Mouse (Mus musculus): ENCODE results near the gene Timm8a2. TPM values are rescaled to one million over a fixed set of nuclear protein-coding genes. Genes with fewer than 3 reads are reported as not detected.

The Timm8a2 gene
- total RNA-seq, 2 experiments from 2014 or later: not detected

DNA sequence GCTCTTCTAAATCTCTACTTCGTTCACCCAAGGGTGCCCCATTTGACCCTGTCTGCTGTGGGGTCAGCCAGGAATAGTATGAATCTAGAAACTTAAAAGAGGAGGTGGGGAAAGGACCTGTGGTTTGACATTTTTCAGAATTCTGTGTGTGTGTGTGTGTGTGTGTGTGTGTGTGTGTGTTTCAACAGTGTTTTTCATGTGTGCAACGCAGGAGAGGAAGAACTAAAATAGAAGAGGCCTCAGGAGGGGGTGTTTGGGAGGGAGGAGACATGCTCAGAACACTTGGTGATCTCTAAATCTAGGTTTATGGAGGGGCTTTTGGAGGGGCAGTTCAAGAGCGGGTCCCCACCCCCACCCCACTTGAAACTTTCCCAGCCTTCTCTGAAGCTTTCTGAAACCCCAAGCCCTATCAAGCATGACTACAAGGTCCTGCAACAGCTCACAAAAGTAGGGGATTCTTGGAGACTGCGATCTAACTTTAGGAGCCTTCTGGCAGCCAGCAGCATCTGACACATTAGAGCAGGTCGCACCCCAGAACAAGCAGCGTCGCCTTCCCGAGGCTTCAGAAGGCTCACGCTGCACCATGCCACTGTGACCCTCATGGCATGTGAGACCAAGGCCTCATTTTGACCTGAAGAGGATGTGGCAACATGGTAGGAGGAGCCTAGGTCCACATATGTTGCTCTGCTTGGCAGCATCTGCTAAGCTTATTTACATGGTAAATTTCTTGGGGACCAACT, 18.6 kb downstream of the Timm8a2 start:
- ATAC-seq (replicated peaks; ENCODE audit: poor library complexity): peak; percentile 49

DNA sequence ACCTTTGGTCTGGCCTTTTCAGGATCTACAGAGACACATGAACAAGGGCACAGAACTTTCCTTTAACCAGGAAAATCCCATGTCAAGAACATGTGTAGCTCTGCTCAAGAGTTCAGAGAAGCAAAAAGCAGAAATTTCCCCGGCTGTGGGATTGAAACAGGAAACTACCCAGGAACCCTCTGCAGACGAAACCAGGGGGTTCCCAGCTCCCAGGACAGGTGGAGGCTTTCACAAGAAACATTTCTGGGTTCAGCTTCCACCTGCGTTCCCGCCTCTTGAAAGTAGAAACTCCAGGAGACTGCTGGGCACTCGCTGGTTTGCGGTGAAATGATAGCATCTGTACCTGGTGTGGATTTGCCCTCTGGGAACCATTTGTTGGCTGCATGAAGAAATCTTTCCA, 22.4 kb downstream of the Timm8a2 start:
- ATAC-seq (replicated peaks; ENCODE audit: poor library complexity): no peak

DNA sequence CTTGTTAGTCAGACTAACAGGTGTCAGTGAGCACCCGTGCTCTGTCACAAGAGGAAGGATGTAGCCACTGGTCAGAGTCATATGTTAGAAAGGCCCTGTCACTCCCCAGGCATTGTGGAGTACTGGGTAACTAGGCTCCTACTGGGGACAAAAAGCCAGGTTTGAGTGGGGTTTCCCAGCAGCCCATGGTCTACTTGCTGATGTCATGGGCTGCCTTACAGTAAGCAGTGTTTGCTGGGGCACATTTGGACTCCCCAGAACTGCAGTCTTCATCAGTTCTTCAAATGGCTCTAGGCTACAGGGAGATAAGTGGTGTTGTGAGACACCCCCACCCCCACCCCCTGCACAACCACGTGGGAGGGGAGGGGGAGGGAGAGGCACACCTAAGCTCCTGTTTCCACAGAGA, 23.5 kb downstream of the Timm8a2 start:
- 0 out of 2 replicates have a peak, but pooled peaks have one; percentile 10 for ATAC-seq (replicated peaks; ENCODE audit: poor library complexity)

DNA sequence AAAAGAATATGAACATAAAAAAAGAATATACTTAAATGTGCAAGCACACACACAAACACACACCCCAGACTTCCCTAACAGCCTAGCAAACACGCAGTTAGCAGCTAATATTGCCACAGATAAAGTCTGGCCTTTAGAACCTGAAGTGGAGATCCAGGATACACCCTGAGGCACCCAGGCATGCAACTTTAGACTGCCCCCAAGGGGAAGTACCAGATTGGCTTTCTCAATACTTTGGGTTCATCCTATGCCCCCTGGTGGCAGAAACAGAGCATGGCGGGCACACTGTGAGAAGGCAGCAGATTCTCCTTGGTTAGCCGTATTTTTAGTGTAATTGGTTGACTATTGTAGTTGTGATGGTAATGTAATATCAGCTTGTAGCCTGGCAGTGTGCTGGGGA, 26.2 kb downstream of the Timm8a2 start:
- ATAC-seq (replicated peaks; ENCODE audit: poor library complexity): peak; percentile 89

DNA sequence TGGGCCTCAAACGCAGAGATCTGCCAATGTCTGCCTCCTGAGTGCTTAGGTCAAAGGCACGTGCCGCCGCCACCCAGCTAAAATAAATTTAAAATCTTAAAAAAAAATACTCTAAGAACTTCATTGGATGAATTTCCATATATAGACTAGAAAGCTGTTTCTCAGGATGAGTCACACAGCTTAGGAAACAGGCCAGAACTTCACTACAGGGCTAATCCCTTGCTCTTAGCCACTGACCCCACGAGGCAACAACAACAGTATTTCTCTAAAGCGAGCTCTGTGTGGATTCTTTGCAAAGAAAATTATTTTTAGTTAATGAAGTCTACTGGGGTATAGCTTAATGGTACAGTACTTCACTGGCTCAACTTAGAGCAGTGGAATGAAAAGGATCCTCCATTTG, 26.9 kb downstream of the Timm8a2 start:
- no peak for ATAC-seq (replicated peaks; ENCODE audit: poor library complexity)

DNA sequence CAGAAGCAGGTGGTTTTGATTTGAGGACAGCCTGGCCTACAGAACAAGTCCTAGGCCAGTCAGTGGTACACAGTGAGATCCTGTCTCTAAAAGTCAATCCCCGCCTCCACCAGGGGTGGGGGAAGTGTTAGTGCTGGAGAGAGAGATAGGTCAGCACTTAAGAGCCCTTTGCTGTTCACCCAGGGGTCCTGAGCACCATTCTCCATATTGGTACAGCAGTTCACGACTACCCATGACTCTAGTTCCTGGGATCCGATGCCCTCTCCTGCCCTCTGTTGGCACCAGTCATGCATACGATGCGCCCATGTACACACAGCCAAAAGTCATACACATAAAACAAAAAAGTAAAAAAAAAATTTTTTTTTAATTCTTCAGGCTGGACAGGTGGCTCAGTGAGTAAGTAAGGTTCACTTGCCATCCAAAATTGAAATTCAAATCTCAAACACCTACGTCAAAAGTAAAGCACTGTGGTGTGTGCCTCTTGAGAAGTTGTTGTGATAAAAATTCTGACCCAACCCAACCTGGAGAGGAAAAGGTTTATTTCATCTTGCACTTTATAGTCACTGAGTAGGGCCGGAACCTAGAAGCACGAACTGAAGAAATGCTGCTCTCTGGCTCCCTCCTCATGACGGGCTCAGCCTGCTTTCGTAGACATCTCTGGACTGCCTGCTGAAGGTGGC, 28.1 kb downstream of the Timm8a2 start:
- no peak for ATAC-seq (replicated peaks; ENCODE audit: poor library complexity)

DNA sequence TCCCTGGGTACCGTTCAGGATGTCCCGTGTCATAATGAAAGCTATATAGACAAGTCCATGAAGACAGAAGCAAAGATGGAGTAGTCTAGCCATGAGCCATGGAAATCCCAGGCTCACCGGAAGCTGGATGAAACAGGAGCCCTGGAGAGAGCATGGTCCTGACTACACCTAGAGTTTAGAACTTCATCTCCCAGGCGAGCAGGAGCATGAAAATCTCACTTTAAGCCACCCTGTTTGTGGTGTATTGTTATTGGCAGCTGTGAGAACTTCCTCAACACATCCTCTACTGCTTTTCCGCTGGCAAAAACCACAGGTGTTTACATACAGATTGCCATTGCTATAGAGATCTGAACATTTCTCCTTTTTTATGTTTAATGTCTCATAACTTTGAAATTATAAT, 29.1 kb downstream of the Timm8a2 start:
- no peak; the same call in 1 of the 2 replicates for ATAC-seq (replicated peaks; ENCODE audit: poor library complexity)

DNA sequence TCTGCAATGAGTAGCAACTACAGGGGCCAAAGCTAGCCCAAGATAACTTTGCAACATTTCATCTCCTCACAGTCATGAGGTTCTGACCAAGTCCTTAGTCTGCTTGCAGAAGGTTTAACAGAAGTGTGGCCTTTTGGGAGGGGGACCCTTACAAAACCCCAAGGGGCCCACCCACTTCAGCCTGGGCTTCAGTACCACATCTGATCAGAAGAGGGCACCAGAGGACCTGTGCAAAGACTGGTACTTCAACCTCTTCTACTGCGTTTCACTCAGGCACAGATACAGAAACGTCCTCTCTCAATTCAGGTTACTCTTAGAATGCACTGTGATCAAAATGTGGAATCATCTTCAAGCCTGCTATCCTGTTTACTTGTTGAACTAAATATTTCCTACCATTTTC, 30.0 kb downstream of the Timm8a2 start:
- ATAC-seq (replicated peaks; ENCODE audit: poor library complexity): peak; percentile 59

DNA sequence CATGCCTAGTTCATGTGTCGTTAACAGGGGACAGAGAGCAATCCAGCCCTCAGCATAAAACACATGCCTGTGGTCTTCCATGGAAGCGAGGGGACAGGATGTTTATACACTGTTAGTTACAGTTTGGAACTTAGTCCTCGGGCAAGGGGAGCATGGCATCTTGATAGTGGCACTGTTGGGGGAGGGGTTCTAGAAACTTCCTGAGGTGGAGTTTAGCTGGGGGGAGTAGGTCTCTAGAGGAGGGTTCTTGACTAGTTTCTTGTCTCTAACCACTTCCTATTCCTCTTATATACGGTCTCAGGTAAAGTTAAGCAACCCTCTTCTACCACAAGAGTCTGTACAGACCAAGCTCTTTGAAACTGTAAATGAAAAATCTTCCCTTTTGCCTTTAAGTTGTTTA, 31.8 kb downstream of the Timm8a2 start:
- ATAC-seq (replicated peaks; ENCODE audit: poor library complexity): peak; percentile 30

DNA sequence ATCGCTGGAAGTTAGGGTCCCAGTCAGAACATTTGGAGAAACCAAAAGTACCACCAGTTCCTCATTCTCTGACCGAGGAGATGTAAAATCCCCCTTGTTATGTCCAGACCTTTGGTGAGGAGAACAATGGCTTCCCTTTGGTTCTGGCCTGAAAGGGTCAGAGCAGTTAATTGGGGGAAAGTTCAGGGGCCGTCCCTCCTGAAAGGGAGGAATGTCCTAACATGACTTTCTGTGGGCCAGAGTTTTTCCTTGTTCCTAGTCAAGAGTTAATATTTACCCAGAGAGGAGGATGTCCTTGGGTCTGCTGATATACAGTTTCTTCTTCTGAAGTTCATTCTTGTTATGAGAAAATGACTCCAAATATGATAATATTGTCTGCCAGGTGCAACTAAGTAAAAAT, 33.6 kb downstream of the Timm8a2 start:
- ATAC-seq (replicated peaks; ENCODE audit: poor library complexity): peak; percentile 17; the same call in 1 of the 2 replicates

DNA sequence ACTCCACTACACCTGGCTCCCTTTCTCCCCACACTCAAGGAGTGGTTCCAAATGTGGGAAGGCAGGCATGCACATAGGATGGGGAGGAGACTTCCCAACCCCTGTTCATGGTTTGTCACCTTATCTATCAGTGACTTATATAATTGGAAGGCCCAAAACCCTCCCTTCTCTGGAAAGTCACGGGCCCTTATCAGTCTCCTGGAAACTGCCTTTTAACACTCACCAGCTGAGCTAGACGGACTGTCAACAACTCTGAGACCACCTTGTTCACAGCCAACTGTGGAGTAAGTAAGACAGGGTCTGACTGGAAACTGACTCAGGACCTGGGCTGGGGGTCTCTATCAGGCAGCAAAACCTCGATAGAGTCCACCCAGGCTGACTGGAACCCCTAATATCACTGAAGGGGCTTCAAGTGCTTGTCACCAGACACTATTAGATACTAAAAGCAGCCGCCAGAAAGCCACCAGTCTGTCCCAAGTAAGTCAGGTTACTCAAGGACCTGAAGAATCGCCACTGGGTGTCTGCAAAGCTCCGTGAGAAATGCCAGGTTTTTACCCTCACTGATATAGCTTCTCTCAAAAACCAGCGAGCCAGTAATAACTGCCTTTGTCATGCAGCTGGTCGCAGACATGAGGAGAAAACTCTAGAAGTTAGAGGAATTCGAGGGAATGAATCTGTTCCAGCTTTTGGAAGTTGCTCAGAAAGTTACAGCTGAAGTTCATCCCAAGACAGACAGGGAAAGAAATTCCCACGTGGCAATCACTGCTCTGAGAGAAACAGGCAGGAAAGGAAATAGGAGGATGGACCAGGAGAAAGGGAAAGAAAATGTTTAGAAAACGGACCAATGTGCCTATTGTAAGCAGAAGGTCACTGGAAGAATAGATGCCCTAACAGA, 34.6 kb downstream of the Timm8a2 start:
- ATAC-seq (replicated peaks; ENCODE audit: poor library complexity): 0 out of 2 replicates have a peak, but pooled peaks have one; percentile 6

DNA sequence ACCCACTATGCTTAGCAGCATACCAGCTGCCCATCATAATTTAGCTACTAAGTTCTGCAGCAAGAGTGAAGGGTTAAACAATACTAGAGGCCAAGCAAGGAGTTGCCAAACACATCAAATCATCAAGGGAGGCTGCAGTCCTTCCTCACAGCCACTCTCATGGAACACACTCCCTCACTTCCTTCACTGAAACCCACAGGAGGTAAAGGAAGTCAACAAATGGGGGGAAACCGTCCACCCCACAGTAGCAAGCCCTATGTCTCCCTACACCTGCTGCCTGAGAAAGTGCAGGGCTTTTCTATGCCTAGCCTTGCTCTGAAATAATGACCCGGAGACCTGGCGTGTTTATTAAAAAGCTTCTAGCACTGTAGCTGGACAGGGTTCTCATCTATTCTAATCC, 35.5 kb downstream of the Timm8a2 start:
- ATAC-seq (replicated peaks; ENCODE audit: poor library complexity): peak; percentile 37

DNA sequence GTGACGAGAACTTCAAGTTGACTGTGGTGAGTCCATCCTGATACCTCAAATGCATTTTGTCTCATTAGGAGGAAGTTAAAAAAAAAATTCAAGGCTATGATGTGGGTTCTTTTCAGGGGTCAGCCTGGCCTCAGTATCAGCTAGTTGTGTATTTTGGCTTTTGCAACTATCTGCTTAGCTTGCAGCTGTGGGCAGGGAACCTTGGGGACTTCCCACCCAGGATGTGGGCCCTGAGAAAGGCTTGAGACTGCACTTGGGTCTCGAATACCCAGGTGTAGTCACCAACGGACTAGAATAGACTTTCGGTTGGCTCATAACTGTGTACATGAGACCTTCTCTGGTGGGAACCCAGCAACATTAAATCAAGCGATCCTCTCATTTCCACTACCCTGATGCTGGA, 38.9 kb downstream of the Timm8a2 start:
- ATAC-seq (replicated peaks; ENCODE audit: poor library complexity): no peak

DNA sequence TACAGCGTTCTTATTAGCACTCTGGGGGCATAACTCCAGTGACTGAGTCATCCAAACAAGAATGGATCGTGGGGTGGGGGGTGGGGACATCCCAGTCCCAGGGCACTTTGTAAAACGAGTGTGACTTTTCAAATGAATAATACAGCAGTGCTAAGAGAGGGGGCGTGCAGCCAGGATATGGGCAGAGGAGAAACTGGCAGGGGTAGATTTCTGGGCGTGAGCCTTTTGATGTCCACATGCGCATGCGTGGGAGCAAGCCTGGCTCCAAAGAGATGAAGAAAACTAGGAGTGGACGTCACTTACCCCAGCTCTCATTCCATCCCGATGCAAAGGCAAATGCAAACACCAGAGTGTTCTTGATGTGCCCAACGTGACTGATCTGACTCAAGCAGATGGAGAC, 39.9 kb downstream of the Timm8a2 start:
- ATAC-seq (replicated peaks; ENCODE audit: poor library complexity): no peak

DNA sequence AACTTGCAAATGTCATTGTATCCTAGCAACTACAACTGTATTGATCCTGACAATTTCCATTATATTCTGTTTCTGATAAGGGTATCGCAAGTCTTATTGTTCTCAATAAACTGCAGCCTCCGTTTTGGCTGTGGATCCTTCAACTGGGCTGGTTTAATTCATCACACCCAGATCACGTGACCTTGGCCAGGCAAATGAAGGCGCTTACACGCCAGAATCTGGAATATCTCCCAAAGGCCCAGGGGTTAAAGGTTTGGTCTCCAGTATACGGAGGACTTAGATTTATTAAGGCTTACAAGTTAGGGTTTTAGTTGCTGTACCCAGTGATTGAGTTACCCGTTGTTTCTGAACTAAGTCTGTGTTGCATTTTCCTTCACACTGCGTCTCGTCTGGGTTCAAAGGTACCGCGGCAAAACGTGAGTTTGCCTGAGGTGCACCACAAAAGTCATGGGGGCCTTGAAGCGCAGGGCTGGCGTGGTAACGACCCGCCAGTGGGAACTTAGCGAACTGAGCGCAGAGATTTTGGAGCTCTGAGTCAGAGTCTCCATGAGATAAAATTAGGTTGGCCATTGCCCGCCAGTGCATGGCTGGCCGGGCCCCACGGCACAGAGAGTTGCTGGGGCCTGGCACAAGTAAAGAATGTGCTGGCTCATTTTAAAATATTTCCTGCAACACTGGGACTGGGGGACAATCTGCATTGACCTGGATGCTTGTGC, 41.2 kb downstream of the Timm8a2 start:
- no peak for ATAC-seq (replicated peaks; ENCODE audit: poor library complexity)

DNA sequence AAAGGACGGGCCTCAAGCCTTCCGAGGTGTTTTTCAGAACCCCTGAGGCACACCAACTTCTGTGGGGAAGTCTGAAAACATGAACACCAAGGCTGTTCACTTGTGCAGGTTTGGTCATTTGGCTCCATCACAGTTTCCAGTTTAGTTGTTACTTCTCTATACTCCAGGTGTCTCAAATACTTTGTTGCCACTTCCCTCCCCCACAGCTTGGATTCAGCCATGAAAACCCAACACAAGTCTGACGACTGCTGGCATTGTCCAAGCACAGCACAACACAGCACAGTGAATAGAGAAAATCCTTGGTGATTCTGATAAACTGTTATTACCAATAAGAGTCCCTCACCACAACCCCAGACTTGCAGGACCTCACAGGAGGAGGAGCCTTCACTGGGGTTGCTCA, 42.5 kb downstream of the Timm8a2 start:
- no peak for ATAC-seq (replicated peaks; ENCODE audit: poor library complexity)

DNA sequence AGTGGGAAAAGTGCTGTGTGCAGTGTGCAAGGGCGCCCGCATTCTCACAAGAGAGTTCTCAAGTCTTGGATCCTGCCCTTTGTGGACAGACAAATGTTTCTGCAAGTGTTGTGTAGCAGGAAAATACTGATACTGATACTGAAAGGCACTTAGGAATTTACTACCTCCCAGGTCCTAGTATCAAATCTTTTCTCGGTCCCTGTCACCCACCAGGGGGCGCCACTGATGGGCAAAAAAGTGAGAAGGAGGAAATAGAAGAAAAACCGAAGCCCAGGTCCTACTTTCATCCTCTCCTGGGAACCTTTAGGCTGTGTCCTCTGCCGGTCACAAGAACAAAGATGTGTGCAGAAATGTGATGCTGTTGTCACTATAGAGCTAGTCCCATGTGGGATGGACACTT, 45.0 kb downstream of the Timm8a2 start:
- peak; percentile 92 for ATAC-seq (replicated peaks; ENCODE audit: poor library complexity)

DNA sequence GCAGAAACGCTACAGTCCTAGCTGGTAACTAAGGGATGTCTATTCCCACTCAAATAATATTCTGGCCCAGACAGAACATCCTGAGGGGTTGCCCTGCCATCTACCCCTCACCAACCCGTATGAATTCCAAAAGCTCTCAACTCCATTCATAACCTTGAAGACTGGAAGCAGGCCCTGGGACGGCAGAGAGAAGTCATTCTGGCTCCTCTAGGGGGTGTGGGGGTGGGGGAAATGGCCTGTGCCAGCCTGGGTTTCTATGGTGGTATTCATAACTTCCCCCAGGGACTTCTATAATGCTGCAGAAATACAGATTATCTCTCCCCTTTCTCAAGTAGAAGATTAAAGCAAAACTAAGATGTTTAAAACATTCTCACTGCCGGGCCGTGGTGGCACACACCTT, 45.4 kb downstream of the Timm8a2 start:
- ATAC-seq (replicated peaks; ENCODE audit: poor library complexity): no peak

DNA sequence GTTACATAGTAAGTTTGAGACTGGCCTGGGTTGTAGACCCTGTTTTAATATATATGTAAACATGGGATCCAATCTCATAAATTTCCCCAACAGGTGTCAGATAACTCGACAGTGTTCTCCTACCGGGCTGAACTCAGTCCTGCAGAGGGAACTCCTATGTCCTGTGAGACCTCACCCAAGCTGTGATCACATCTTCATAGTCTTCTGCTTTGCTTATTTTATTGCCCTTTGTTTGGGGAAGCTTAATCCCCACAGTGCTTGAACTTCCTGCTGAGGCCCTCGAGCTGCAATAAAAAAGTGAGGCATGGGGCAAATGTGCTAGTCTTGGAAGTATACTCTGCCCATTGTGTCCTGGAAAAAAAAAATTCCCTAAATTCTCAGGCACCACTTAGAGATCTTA, 46.8 kb downstream of the Timm8a2 start:
- ATAC-seq (replicated peaks; ENCODE audit: poor library complexity): no peak

DNA sequence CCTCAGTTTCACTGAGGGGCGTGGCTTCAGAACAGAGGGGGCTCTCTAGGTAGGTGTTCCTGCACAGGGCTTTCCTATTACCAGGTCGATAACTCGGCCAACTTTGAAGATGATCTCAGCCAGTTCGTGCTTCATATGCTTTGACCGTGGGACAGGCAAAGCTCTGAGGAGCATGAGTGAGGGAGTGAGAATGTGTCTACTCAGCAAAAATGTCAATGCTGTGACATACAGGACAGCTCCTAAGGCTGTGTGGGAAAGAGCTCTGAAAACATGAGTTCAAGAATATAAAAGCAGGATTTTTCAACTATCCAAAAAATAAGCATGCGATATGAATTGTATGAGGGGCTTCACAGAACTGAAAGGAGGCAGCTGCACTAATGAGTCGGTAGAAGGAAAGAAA, 49.0 kb downstream of the Timm8a2 start:
- ATAC-seq (replicated peaks; ENCODE audit: poor library complexity): no peak

DNA sequence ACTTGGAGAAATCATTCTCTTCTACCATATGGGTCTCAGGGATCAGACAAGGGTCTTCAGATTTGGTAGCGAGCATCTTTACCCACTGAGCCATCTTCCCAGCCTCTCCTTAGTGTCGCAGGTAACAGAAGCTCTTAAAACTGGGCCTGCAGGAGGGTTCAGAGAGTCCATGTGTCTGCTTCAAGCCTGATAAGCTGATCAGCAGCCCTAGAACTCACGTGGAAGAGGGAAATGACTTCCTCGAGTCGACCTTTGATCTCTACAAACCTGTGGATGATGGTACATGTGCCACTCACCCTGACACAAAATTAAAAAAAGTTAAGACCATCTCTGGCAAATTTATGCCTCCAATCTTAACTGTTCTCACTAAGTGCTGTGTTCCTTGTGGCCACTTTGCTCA, 53.5 kb downstream of the Timm8a2 start:
- ATAC-seq (replicated peaks; ENCODE audit: poor library complexity): no peak

Data from megakaryocyte progenitor cell, adult 5-6 weeks (primary cell).